Comparison of ENCODE assay signal across 18 mouse cellular contexts in genomic region chr4:48716817-48717216, GRCm38 (mm10). TPM values are rescaled to one million over a fixed set of nuclear protein-coding genes. Genes with fewer than 3 reads are reported as not detected.
"Had no signal": no experiment of that assay in that cellular context is flagged by ENCODE, and none has a peak within 500 bp of the region (broad histone marks: within the 10 kb centered on the region; RNA-seq: fewer than 3 reads in every experiment).

No protein-coding gene starts in this region.

- H3K9me3 ChIP-seq: liver, embryonic 13.5 days; neural tube, embryonic 12.5 days had no signal

- H3K4me3 ChIP-seq: left cerebral cortex, adult 2 months; liver, embryonic 13.5 days; neural tube, embryonic 12.5 days had no signal

- H3K36me3 ChIP-seq: liver, embryonic 13.5 days; neural tube, embryonic 12.5 days had no signal

- H3K27me3 ChIP-seq: liver, embryonic 13.5 days; neural tube, embryonic 12.5 days had no signal

- H3K4me2 ChIP-seq: liver, embryonic 13.5 days; midbrain, embryonic 11.5 days; neural tube, embryonic 12.5 days had no signal

- H3K9ac ChIP-seq: liver, embryonic 13.5 days; neural tube, embryonic 12.5 days had no signal

- H3K4me1 ChIP-seq: liver, embryonic 13.5 days had no signal

- H3K27ac ChIP-seq: left cerebral cortex, adult 2 months; liver, embryonic 13.5 days; neural tube, embryonic 12.5 days; stomach, postnatal 0 days had no signal

- DNase-seq: kidney, postnatal 36 days; liver, embryonic 13.5 days; lung, adult 2 months; lung, postnatal 14 days; lung, postnatal 4 days; midbrain, embryonic 14.5 days; right cerebral cortex, adult 18-20 months; right cerebral cortex, postnatal 14 days; thymus, adult 2 months; thymus, postnatal 14 days; thymus, postnatal 4 days had no signal

RNA-seq across cellular contexts. Expression of gene Cavin4, which starts 53.5 kb away (rescaled TPM):
- total RNA-seq: liver, adult 2 months; megakaryocyte progenitor cell, adult 5-6 weeks; megakaryocyte-erythroid progenitor cell, adult 5-6 weeks had no signal
- polyA plus RNA-seq: liver, adult 2 months had no signal
